Mouse (Mus musculus) cortical plate, adult 2 months (tissue): ENCODE measurements around the gene Ctnnbl1.

Source experiments
- CTCF ChIP-seq: fragments of 200-500 bp; IDR thresholded peaks from 2 replicates; pipeline ENCODE4 v1.5.1; 2011; ENCODE audit warnings: mild to moderate bottlenecking, control low read depth, low read length; ENCODE audit not compliant: insufficient read depth; ENCODE audit errors: extremely low read depth
- POLR2A ChIP-seq: fragments of 200-500 bp; IDR thresholded peaks from 2 replicates; pipeline ENCODE4 v1.6.1; 2011; ENCODE audit warnings: mild to moderate bottlenecking, low read length, control low read depth; ENCODE audit not compliant: insufficient read depth; ENCODE audit errors: extremely low read depth

GRCm38 (mm10) chr2:157830620-157831354 lies 93.6 kb downstream of the Ctnnbl1 start:
- TF ChIP-seq CTCF: no peak
- TF ChIP-seq POLR2A: no peak
